Mouse (Mus musculus): ENCODE data around the gene Plek. TPM values are rescaled to one million over a fixed set of nuclear protein-coding genes. Genes with fewer than 3 reads are reported as not detected.

Plek gene
- polyA plus RNA-seq (2017; shearing (Covaris generic)): 8.3 TPM

DNA sequence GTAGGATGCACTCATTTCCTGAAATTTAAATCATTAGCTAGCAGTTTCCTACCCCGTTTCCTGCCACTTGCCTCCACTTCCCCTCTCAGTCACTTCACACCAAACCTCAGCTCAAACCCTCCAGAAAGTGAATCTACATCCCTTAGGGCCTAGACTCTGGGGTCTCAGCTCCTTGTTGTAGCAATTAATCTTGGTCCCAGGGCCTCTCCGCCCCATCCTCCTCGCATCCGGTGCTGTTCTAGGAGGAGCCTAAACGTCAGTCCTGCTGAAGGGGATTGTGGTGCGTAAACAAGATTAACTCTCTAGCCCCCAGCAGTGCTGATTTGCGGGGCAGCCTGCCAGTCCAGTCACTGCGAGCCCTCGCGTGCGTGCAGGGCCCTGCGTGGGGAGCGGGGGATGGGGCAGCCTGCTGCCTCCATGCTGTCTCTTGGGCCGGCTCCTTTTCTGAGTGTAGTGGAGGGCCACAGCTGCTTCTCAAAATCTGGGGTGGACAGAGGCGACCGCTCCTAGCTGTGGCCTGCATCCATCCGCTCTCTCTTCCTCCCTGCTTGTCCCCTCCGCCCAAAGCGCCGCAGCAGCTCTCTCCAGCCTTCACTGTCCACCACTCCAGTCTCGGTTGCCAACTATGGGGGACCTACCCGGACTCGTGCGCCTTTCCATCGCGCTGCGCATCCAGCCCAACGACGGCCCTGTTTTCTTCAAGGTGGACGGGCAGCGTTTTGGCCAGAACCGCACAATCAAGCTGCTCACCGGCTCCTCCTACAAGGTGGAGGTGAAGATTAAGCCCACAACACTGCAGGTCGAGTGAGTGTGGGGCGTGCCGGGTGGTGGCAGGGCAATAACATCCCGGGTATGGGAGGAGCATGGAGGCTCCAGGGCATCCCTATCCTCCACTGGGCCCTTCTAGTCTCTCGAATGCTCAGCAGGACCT, at the start of gene Plek, which contains the start of gene Cnrip1:
TSS of gene Plek (minus strand) at position 837 of the 931 bp plus-strand sequence.
TSS of gene Cnrip1 (plus strand) at position 42 of the 931 bp plus-strand sequence.

DNA sequence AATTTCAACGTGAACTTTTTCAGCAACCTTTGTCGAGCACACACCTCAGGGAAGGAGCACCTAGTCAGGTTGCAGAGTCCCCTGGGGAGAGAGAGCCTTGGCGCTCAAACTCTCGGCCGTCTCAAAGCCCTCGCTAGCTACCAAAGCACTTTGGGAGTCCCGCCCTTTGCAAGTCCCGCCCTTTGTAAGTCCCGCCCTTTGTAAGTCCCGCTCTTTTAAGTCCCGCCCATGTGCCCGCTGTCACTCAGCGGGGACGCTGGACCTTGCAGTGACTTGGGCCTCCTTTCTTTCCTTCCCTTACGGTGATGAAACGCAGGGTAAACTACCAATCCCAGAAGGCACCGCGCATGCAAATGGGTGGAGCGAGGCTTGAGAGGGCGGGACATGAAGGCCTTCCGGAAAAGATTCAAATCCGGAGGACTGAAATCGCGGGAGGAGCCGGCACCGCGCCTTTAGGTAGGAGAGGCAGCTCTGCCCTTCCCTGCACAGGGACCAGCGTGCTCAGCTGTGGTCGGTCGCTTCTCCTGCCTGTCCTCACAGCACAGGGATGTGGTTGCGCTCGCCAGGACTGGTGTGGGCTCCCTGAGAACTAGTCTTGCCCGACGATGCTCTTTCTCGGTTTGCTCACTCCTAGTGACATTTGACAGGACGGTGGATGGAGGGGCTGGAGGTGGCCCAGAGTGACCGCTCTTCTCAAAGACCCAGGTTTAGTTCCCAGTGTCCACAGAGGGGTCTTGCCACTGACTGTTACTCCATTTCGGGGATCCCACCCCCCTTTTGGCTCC, 101.0 kb downstream of the Plek start, which contains the start of gene Fbxo48:
TSS of gene Fbxo48 (plus strand) at position 400 of the 785 bp plus-strand sequence.

Other genes starting within 250 kb of the Plek start
- gene Fbxo48, start 101.0 kb downstream of the Plek start, polyA plus RNA-seq (2017; shearing (Covaris generic)): 0.63 TPM
- 19.2 TPM for gene Cnrip1, start 795 bp downstream of the Plek start, polyA plus RNA-seq (2017; shearing (Covaris generic))
- gene Ppp3r1, start 106.9 kb upstream of the Plek start, polyA plus RNA-seq (2017; shearing (Covaris generic)): 34.0 TPM
- gene Wdr92, start 129.7 kb upstream of the Plek start, polyA plus RNA-seq (2017; shearing (Covaris generic)): 30.1 TPM
- gene Pno1, start 159.2 kb upstream of the Plek start, polyA plus RNA-seq (2017; shearing (Covaris generic)): 45.0 TPM
- gene C1d, start 205.2 kb upstream of the Plek start, polyA plus RNA-seq (2017; shearing (Covaris generic)): 61.3 TPM